Mouse (Mus musculus) olfactory bulb, adult 2 months (tissue): ENCODE measurements around the gene Arhgef19.

Source experiments
- CTCF ChIP-seq: fragments of 200-500 bp; IDR thresholded peaks from 2 replicates; pipeline ENCODE4 v1.5.1; 2012; ENCODE audit warnings: low read depth, mild to moderate bottlenecking, low read length, moderate library complexity; ENCODE audit not compliant: insufficient read depth
- POLR2A ChIP-seq: fragments of 200-500 bp; IDR thresholded peaks from 2 replicates; pipeline ENCODE4 v1.6.1; 2012; ENCODE audit warnings: mild to moderate bottlenecking, low read depth, low read length, moderate library complexity; ENCODE audit not compliant: insufficient read depth

DNA sequence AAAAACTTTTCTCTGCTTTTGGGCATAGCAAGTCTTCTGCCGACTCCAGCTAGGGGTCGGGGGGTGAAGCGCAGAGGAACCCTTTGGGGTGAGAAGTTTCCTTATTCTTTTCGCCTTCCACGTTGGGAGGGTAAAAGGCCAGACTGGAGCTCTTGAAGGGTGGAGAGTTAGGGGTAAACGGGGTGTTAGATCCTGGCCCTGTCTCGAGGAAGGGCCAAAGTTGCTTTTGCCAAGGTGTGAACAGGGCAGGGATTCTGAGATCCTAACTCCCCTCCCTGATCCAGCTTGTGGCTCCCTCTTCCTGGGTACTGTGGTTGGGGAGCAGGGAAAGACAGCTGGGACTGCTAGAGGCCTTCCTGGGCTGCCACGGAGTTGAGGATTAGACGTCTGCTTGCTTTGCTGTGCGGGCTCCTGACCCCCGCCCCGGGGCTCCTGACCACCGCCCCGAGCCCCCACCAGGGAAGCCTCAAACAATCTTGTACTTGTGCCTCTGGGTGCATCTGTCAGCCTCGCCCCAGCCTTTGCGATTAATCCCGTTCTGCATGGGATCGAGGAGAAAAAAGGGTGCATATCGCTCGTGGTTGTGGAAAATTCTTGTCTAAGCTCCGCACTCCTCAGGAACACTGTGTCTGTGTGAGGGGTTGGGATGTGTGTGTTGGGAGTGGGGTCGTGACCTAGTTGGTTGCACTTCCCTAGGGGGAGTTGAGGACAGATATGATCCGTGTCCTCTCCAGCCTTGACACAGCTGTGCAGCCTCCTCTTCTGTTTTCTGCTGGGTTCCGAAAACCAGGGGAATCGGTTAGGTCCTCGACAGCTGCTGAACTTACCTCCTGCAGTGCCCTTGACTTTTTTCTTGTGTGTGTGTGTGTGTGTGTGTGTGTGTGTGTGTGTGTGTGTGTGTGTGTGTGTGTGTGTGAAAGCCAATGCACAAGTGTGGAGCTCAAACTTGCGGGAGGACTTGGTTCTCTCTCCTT lies 63.4 kb downstream of the Arhgef19 start:
- TF ChIP-seq POLR2A (no peak), CTCF (no peak)
